Mouse (Mus musculus) heart, postnatal 14 days (tissue): Measurements from ENCODE around the gene D6Ertd527e. TPM values are rescaled to one million over a fixed set of nuclear protein-coding genes. Genes with fewer than 3 reads are reported as not detected.
"Not testable (repeated sequence)": the region's sequence is repeated elsewhere in the genome, so short reads cannot be mapped to it uniquely, and the experiment has no call there.

Source experiments
- DNase-seq, 2 experiments: peaks; one replicate each; pipeline ENCODE4 v3.0.0; 2021 to 2022
- intact Hi-C: fragments of 180-260 bp; cut with DNase I; formaldehyde crosslinking; loops from one replicate; pipeline ENCODE4 v1.15.1; 2025
- long read RNA-seq, 2 experiments: library from polyadenylated mRNA; stranded (forward); transcript quantifications; one replicate each; pipeline ENCODE4 v2.0.0; 2021
- total RNA-seq, 2 experiments: library from RNA; stranded (reverse); gene quantifications; 2 replicates each; pipeline ENCODE4 v1.2.3; 2021

The D6Ertd527e gene
- total RNA-seq: not detected
- long read RNA-seq, experiment 1: 0 reads
- long read RNA-seq, experiment 2: 0 reads

DNA sequence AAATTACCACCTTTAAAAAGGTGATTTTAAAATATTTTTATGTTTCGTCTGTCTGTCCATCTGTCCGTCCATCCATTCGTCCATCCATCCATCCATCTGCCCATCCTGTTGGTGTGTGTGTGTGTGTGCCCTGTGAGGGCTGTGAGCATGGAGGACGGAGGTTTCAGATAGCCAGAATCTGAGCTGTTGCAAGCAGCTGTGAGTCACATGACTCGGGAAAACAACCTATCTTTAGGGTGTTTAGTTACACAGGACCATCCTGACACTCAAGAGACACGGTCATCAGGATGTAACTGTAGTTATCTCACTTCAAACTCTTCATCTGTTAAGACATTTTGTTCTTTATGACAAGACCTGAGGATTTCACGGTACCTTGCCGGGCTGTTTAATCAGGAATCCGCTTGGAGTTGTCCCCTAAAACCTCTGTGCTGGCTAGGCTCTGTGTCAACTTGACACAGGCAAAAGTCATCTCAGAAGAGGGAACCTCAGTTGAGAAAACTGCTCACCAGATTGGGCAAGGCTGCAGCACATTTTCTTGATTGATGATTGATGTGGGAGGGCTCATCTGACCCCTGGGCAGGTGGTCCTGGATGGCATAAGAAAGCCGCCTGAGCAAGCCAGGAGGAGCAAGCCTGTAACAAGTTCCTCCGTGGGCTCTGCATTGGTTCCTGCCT, at the start of gene D6Ertd527e:
Gene D6Ertd527e, plus strand, starts transcription at position 624 of the 674 bp plus-strand sequence.
- intact Hi-C loops: loop anchor here (5.0 kb wide), 2 partner anchors 113 to 168 kb away; no protein-coding TSS in a partner anchor

DNA sequence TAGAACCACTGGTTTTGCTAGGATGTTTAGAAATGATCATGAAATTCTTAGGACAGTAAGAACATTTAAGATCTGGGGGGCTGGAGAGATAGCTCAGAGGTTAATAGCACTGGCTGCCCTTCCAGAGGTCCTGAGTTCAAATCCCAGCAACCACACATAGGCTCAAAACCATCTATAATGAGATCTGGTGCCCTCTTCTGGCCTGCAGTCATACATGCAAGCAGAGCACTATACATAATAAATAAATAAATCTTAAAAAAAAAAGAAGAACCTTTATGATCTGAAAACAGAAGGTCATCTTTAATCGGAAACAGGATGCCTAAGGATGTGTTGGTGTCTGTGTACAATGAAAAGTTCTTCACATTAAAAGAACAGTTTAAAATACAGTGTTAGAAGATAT, 44.8 kb upstream of the D6Ertd527e start:
- DNase-seq: no peak
- intact Hi-C loops: no loop called here

More for the DNA sequence above, at the start of gene D6Ertd527e:
- no peak for DNase-seq

DNA sequence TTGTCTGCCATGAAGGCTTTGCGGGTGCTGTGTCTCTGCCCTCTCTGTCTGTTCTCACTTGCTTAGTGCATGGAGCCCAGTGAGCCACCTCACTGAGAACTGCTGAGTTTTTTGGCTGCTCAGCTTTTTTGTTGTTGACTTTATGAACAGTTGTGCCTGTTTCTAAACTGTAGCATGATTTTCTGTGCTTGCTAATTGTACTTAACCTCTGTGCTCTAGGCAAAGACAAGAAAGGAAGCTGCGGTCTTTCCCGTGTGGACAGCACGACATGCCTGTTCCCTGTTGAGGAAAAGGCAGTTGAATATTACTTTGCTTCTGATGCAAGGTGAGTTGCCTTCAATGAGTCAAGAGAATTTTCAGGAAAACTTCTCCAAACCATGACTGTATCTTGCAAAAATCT, 41.0 kb upstream of the D6Ertd527e start:
- intact Hi-C loops: no loop called here
- DNase-seq: no peak

DNA sequence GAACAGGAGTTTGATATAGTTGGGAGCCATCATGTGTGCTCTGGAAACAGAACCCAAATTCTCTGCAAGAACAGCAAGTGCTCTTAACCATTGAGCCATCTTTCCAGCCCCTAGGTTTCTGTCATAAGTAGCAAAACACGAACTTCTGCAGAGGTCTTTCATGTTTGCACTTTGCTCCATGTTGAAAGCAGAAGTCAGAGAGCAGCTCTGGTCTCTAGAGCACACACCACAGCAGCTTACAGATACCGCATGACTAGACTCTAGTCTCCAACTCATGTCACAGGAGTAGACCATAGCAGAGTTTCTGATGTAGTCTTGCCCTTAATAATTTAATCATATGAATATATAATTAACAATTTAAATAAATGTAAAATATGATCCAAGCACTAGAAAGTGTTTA, 36.3 kb upstream of the D6Ertd527e start:
- intact Hi-C loops: no loop called here
- no peak for DNase-seq

DNA sequence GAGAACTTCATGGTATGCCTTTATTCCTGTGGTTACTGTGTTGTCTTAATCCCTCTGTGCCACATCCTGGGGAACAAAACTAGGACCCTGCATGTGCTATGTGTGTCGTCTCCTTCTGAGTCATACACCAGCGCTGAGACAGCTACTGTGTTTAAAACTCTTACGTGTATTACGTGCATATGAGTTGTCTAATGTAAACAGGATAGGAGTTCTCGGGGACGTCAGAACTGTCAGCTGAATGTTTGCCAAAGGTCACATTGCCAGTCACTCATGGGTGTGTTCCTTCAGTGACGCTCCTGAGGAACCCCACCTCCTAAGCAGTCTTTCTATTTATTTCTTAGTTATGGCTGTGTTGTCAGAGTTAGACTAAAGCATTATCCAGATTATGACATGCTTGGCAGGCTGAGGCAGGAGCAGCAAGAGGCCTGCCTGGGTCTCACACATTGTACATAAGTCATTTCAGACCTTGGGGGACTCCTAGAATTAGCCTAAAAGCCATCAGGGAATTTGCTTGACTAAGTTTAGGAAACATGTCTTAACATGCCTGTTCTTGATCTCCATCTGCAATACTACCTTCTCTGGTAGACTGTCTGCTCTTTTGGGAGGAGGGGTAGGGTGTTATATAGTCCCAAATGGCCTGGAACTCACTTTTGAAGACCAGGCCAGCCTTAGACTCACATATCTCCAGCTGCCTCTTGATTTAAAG, 35.2 kb upstream of the D6Ertd527e start:
- no peak for DNase-seq
- intact Hi-C loops: no loop called here

DNA sequence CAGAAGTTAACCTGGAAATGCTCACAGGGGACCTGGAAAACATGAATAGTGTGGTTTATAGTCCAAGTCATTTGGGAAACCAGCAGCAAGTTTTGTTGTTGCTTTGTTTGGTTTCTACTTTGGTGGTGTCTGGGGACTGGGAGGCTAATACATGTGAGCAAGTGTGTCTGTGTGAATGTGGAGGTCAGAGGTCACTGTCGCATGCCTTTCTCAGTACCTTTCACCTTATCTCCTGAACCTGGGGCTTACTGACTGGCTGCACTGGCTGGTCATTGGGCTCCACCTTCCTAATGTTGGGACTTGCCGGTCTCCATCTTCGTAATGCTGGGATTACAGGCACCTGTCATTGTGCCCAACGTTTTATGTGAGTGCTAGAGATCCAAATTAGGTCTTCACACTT, 33.9 kb upstream of the D6Ertd527e start:
- intact Hi-C loops: no loop called here
- DNase-seq: no peak

GRCm38 (mm10) chr6:87072759-87073158, 31.8 kb upstream of the D6Ertd527e start:
- intact Hi-C loops: no loop called here
- no peak for DNase-seq

GRCm38 (mm10) chr6:87075092-87075685, 29.4 kb upstream of the D6Ertd527e start:
- no peak for DNase-seq
- intact Hi-C loops: no loop called here

DNA sequence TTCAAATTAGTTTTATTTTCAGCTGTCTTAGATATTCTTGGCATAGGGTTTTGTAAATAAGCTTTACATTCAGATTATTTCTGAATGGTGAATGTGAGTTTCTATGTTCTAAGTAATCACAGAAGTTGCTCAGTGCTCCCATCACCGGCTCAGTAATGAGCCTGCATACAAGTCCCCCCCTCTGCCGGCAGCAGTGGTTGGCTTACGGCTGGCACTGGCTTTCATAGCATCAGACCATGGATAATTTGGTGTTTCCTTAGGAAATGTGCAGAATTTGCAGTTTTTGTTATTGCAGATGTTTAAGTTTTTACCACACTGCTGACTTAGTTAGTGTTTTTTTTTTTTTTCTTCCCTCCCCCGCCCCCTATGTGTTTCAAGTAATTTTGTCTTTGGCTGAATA, 25.1 kb upstream of the D6Ertd527e start:
- intact Hi-C loops: no loop called here
- no peak for DNase-seq

GRCm38 (mm10) chr6:87085026-87085425, 19.5 kb upstream of the D6Ertd527e start:
- DNase-seq: no peak
- intact Hi-C loops: no loop called here

DNA sequence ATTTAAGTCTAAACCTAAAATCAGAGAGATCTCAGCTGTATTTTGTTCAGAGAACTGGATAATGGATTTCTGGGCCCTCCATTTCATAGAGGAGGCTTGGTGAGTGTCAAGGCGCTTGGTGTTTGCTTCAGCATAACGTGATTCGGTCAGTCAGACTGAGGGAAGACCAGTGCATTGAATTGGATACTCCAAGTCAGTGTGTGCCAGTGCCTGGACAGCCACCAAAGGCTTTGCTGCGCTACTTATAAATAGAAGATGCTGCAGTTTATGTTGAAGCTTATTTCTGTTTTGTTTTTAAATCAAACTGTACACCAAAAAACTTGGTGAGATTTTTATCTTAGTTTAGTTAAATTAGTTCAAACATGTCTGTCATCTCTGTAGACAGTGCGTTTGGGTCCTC, 16.2 kb upstream of the D6Ertd527e start:
- intact Hi-C loops: no loop called here
- DNase-seq: no peak

DNA sequence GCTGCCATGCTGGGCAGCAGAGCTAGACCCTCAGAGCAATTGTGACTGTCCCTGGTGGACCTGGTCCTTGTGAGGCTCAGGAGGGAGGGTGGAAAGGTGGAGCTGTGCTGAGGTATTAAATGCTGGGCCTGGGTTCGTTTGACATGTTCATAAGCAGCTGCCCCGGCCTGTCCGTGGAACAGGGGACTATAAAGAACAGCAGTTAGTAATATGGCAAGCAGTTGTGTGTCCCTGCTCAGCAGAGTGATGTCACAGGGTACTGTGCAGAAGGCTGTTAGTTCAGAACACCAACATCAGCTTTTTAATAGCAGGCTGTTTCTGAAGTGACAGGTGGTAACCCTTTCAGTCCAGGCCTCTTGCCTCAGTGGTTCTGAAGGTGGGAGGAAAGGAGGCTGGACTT, 13.7 kb upstream of the D6Ertd527e start:
- DNase-seq: no peak
- intact Hi-C loops: loop anchor here (10.0 kb wide), 1 partner anchor 434 kb away; no protein-coding TSS in a partner anchor

DNA sequence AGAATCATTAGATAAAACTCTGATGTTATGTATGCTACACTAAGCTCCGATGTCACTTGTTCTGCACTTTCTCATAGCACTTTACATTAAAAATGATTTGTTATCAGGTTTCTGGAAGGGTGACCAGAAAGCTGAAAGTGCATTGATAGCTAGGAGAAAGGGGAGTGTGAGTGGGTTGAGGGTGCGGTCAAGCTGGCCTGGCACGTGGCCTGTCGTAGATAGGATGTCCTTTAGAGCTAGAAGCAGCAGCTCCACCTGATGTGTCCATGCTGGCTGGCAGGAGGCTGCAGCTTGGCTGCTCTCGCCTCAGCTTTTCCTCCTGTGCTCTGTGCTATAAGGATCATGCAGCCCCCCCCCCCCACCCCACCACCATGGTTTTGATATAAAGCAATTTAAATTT, 12.1 kb upstream of the D6Ertd527e start:
- DNase-seq: no peak
- intact Hi-C loops: loop anchor here (10.0 kb wide), 1 partner anchor 432 kb away; no protein-coding TSS in a partner anchor

- intact Hi-C loops: loop anchor here (10.0 kb wide), 1 partner anchor 431 kb away; no protein-coding TSS in a partner anchor
Observed at GRCm38 (mm10) chr6:87093631-87094030, 10.9 kb upstream of the D6Ertd527e start.

GRCm38 (mm10) chr6:87099261-87099660, 5.3 kb upstream of the D6Ertd527e start:
- no peak for DNase-seq
- intact Hi-C loops: loop anchor here (10.0 kb wide), 1 partner anchor 426 kb away; no protein-coding TSS in a partner anchor

More at GRCm38 (mm10) chr6:87093631-87094030, 10.9 kb upstream of the D6Ertd527e start:
- DNase-seq: not testable (repeated sequence)

GRCm38 (mm10) chr6:87099671-87100296, 4.8 kb upstream of the D6Ertd527e start:
- intact Hi-C loops: loop anchor here (5.0 to 10.0 kb wide), 3 partner anchors 118 to 425 kb away; no protein-coding TSS in a partner anchor
- peak in 1 of 2 experiments; percentile 19 for DNase-seq

- intact Hi-C loops: loop anchor here (1.0 to 5.0 kb wide), 5 partner anchors 117 to 286 kb away; partner anchors contain the start of gene Antxr1
- DNase-seq: no peak
Observed at GRCm38 (mm10) chr6:87100297-87101020, 4.1 kb upstream of the D6Ertd527e start.

- intact Hi-C loops: loop anchor here (1.0 to 5.0 kb wide), 5 partner anchors 116 to 285 kb away; partner anchors contain the start of gene Antxr1
- peak; percentile 90 to 91 for DNase-seq
Observed at GRCm38 (mm10) chr6:87101281-87101954, 3.1 kb upstream of the D6Ertd527e start.

DNA sequence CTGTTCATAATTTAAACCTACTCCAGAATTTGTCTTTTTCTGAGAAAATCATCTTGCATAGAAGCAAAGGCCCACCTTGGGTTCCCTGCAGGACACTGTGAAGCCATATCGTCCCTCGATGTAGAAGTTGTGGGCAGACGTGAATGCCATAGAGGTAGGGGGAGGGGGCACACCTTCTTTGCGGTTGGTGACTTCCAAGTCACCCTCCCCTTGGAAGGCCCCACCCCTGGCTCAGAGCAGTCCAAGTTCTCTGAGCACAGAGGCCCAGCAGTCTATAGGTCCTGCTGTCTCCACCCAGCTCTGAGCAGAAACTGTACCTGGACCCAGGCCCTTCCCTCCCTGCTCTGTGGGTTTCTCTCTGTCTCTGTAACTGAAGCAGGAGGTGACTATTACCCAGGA, 2.6 kb upstream of the D6Ertd527e start:
- peak in 1 of 2 experiments; percentile 16 for DNase-seq

More for the DNA sequence above, 2.6 kb upstream of the D6Ertd527e start:
- intact Hi-C loops: loop anchor here (1.0 to 5.0 kb wide), 5 partner anchors 115 to 284 kb away; partner anchors contain the start of gene Antxr1
